Mouse (Mus musculus): ENCODE data around the gene Figla.

GRCm38 (mm10) chr6:85984351-85984750 lies 31.6 kb upstream of the Figla start:
- TF ChIP-seq POLR2A (IDR thresholded peaks at IDR 0.05; ENCODE audit: borderline replicate concordance, control insufficient read depth, low read depth, low read length) (no peak), CTCF (IDR thresholded peaks at IDR 0.05; ENCODE audit: control insufficient read depth, insufficient read depth, low read length) (no peak)
